In genomic region chr10:86952696-86953095, GRCm38 (mm10) we compare ENCODE assay signal across 21 mouse cellular contexts. TPM values are rescaled to one million over a fixed set of nuclear protein-coding genes. Genes with fewer than 3 reads are reported as not detected.
DNase-seq lines count a peak whose midpoint lies in the region; ATAC-seq and TF ChIP-seq lines count a peak whose summit lies in the region.
"Had no signal": no experiment of that assay in that cellular context is flagged by ENCODE, and none has a peak within 500 bp of the region (broad histone marks: within the 10 kb centered on the region; RNA-seq: fewer than 3 reads in every experiment).

No protein-coding gene starts in this region.

- no peaks in the 10 kb centered on the region for H3K4me1 ChIP-seq in intestine, postnatal 0 days (replicated peaks; ENCODE audit: control insufficient read depth, insufficient read depth, low read length)
- H3K4me1 ChIP-seq in intestine, embryonic 16.5 days (ENCODE audit: control insufficient read depth, insufficient read depth, low read length): no peaks in the 10 kb centered on the region
- H3K4me1 ChIP-seq in midbrain, postnatal 0 days (ENCODE audit: insufficient read depth, low read length): no peaks in the 10 kb centered on the region
- no peaks in the 10 kb centered on the region for H3K4me1 ChIP-seq in midbrain, embryonic 15.5 days
- H3K4me1 ChIP-seq: forebrain, embryonic 13.5 days; heart, embryonic 12.5 days; limb, embryonic 13.5 days; liver, embryonic 15.5 days; midbrain, embryonic 10.5 days; neural tube, embryonic 15.5 days had no signal

- no peak overlapping the region for H3K9ac ChIP-seq in intestine, postnatal 0 days (ENCODE audit: low read depth, low read length)
- H3K9ac ChIP-seq in intestine, embryonic 16.5 days (ENCODE audit: low read depth, low read length): no peak overlapping the region
- H3K9ac ChIP-seq in midbrain, postnatal 0 days (replicated peaks; ENCODE audit: low read length, poor library complexity, severe bottlenecking): no peak overlapping the region
- H3K9ac ChIP-seq in midbrain, embryonic 15.5 days: no peak overlapping the region
- H3K9ac ChIP-seq: forebrain, embryonic 13.5 days; heart, embryonic 12.5 days; limb, embryonic 13.5 days; liver, embryonic 15.5 days; neural tube, embryonic 15.5 days had no signal

- no peak overlapping the region for H3K4me2 ChIP-seq in intestine, postnatal 0 days (replicated peaks; ENCODE audit: low read depth)
- no peak overlapping the region for H3K4me2 ChIP-seq in intestine, embryonic 16.5 days (ENCODE audit: low read depth, low read length)
- H3K4me2 ChIP-seq in midbrain, postnatal 0 days (ENCODE audit: low read depth, low read length, poor library complexity, severe bottlenecking): no peak overlapping the region
- H3K4me2 ChIP-seq in midbrain, embryonic 15.5 days: no peak overlapping the region
- H3K4me2 ChIP-seq: forebrain, embryonic 13.5 days; heart, embryonic 12.5 days; limb, embryonic 13.5 days; liver, embryonic 15.5 days; neural tube, embryonic 15.5 days had no signal

- peak; percentile 38 for TF ChIP-seq CTCF in intestine, postnatal 0 days (IDR thresholded peaks at IDR 0.05; ENCODE audit: low read depth)
- TF ChIP-seq CTCF in midbrain, postnatal 0 days (IDR thresholded peaks at IDR 0.05): peak; percentile 39

- DNase-seq in midbrain, postnatal 0 days (ENCODE audit: low spot score): no peak
- DNase-seq in R1 (ENCODE audit: low read depth, low spot score): peak; percentile 44
- no peak for DNase-seq in right cerebral cortex, postnatal 14 days
- no peak for DNase-seq in thymus, postnatal 4 days
- DNase-seq: adrenal gland, postnatal 14 days; cerebellum, adult 8-10 months; gastrocnemius, postnatal 10 days; heart, postnatal 10 days; kidney, adult 8-10 months; kidney, postnatal 10 days; lung, postnatal 10 days had no signal

- no peaks in the 10 kb centered on the region for H3K27me3 ChIP-seq in intestine, postnatal 0 days (replicated peaks; ENCODE audit: control insufficient read depth, insufficient read depth, low read length)
- H3K27me3 ChIP-seq in intestine, embryonic 16.5 days (replicated peaks; ENCODE audit: control insufficient read depth, insufficient read depth, low read length): no peaks in the 10 kb centered on the region
- no peaks in the 10 kb centered on the region for H3K27me3 ChIP-seq in midbrain, postnatal 0 days (ENCODE audit: insufficient read depth, low read length)
- no peaks in the 10 kb centered on the region for H3K27me3 ChIP-seq in midbrain, embryonic 15.5 days (replicated peaks)
- H3K27me3 ChIP-seq: forebrain, embryonic 13.5 days; limb, embryonic 13.5 days; liver, embryonic 15.5 days; neural tube, embryonic 15.5 days had no signal

- 46% methylated on average over 1 of the region's 1 CpGs for WGBS in intestine, postnatal 0 days
- whole genome bisulfite sequencing in intestine, embryonic 16.5 days: 71% methylated on average over 1 of the region's 1 CpGs
- 56% methylated on average over 1 of the region's 1 CpGs for WGBS in midbrain, postnatal 0 days
- WGBS in midbrain, embryonic 15.5 days: 72% methylated on average over 1 of the region's 1 CpGs

- H3K27ac ChIP-seq in intestine, postnatal 0 days (ENCODE audit: low read depth, low read length): no peak overlapping the region
- H3K27ac ChIP-seq in intestine, embryonic 16.5 days (ENCODE audit: low read length): no peak overlapping the region
- H3K27ac ChIP-seq in midbrain, postnatal 0 days (ENCODE audit: low read depth, low read length): no peak overlapping the region
- no peak overlapping the region for H3K27ac ChIP-seq in midbrain, embryonic 15.5 days
- H3K27ac ChIP-seq: forebrain, embryonic 13.5 days; limb, embryonic 13.5 days; liver, embryonic 15.5 days; midbrain, embryonic 10.5 days; neural tube, embryonic 15.5 days had no signal

- no peaks in the 10 kb centered on the region for H3K9me3 ChIP-seq in intestine, postnatal 0 days (ENCODE audit: control insufficient read depth)
- H3K9me3 ChIP-seq in intestine, embryonic 16.5 days (ENCODE audit: control insufficient read depth, low read length): no peaks in the 10 kb centered on the region
- no peaks in the 10 kb centered on the region for H3K9me3 ChIP-seq in midbrain, postnatal 0 days (ENCODE audit: low read length)
- no peaks in the 10 kb centered on the region for H3K9me3 ChIP-seq in midbrain, embryonic 15.5 days
- H3K9me3 ChIP-seq: forebrain, embryonic 13.5 days; heart, embryonic 12.5 days; limb, embryonic 13.5 days; liver, embryonic 15.5 days; midbrain, embryonic 10.5 days; neural tube, embryonic 15.5 days had no signal

- ATAC-seq in intestine, postnatal 0 days: no peak
- ATAC-seq in intestine, embryonic 16.5 days: no peak
- ATAC-seq in midbrain, postnatal 0 days (ENCODE audit: low FRiP score): no peak
- no peak for ATAC-seq in midbrain, embryonic 15.5 days (replicated peaks)
- ATAC-seq: forebrain, embryonic 13.5 days; inflammation-experienced regulatory T-cells, adult 6 months had no signal

- H3K36me3 ChIP-seq in intestine, postnatal 0 days (ENCODE audit: control insufficient read depth, insufficient read depth): no peaks in the 10 kb centered on the region
- no peaks in the 10 kb centered on the region for H3K36me3 ChIP-seq in intestine, embryonic 16.5 days (ENCODE audit: control insufficient read depth, insufficient read depth, low read length)
- no peaks in the 10 kb centered on the region for H3K36me3 ChIP-seq in midbrain, postnatal 0 days (ENCODE audit: insufficient read depth, low read length)
- no peaks in the 10 kb centered on the region for H3K36me3 ChIP-seq in midbrain, embryonic 15.5 days (replicated peaks)
- H3K36me3 ChIP-seq: heart, embryonic 12.5 days; limb, embryonic 13.5 days; liver, embryonic 15.5 days; midbrain, embryonic 10.5 days; neural tube, embryonic 15.5 days had no signal

- H3K4me3 ChIP-seq in intestine, postnatal 0 days (ENCODE audit: low read depth, low read length): no peak overlapping the region
- H3K4me3 ChIP-seq in intestine, embryonic 16.5 days (ENCODE audit: low read length): no peak overlapping the region
- no peak overlapping the region for H3K4me3 ChIP-seq in midbrain, postnatal 0 days (ENCODE audit: low read depth, low read length)
- H3K4me3 ChIP-seq in midbrain, embryonic 15.5 days: no peak overlapping the region
- H3K4me3 ChIP-seq: forebrain, embryonic 13.5 days; heart, embryonic 12.5 days; limb, embryonic 13.5 days; liver, embryonic 15.5 days; midbrain, embryonic 10.5 days; neural tube, embryonic 15.5 days had no signal

RNA-seq across cellular contexts. Expression of gene Stab2, which starts 55.1 kb away (rescaled TPM):
- polyA plus RNA-seq in intestine, postnatal 0 days (2015; fragmentation: Nextera tagmentation; extraction: Ambion mirVana): 0.66 and 1.1 TPM in 2 replicates
- 0.78 and 0.95 TPM in 2 replicates for polyA plus RNA-seq in intestine, embryonic 16.5 days (2015; fragmentation: Nextera tagmentation; extraction: Ambion mirVana)
- 0.05 and 0.71 TPM in 2 replicates for total RNA-seq in midbrain, postnatal 0 days (2014; rRNA removed)
- polyA plus RNA-seq in midbrain, postnatal 0 days (2015; fragmentation: Nextera tagmentation; extraction: Ambion mirVana): 0.04 and 0.41 TPM in 2 replicates
- 0.18 and 0.26 TPM in 2 replicates for polyA plus RNA-seq in midbrain, embryonic 15.5 days (2015; fragmentation: Nextera tagmentation; extraction: Ambion mirVana)
